Mouse (Mus musculus): ENCODE data around the gene Mrps14.
A peak's percentile ranks its signal among the peaks of the same experiment; 100 is the strongest.

The Mrps14 gene

DNA sequence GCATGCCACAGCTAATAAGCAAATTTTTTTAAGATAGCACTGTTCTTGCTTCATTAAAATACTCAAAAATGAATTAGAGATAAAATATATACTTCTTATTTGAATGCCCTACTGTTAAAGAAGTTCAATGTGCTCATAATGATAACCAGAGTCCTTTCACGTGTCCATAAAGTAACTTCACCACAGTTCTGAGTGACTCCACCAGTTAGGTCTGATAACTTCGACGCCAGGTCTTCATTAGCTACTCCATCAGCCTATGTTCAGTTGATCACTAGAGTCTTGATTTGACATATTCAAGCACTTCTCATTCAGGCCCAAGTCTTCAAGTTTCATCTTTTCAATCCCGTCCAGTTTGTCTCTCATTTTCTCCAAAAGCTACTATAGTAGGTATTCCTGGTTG, 32.2 kb downstream of the Mrps14 start:
- DNase-seq (ENCODE audit: extremely low read depth, low read depth): no peak

DNA sequence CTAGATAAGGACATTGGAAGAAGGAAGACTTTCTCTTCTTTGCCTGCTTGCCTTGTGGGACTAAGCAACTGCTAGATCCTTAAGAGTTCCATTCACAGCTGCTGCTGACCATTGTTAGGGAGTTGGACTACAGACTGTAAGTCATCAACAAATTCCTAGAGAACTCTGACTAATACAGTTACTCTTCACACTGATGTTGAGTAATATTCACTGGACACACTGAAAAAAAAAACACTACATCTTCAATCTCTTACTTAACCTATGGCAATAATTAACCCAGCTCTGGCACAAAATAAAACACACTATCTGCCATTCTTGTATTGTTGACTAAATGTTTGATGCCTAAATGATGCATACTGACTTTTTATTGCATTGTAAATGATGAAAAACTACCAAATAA, 32.8 kb downstream of the Mrps14 start:
- DNase-seq (ENCODE audit: extremely low read depth, low read depth): no peak

DNA sequence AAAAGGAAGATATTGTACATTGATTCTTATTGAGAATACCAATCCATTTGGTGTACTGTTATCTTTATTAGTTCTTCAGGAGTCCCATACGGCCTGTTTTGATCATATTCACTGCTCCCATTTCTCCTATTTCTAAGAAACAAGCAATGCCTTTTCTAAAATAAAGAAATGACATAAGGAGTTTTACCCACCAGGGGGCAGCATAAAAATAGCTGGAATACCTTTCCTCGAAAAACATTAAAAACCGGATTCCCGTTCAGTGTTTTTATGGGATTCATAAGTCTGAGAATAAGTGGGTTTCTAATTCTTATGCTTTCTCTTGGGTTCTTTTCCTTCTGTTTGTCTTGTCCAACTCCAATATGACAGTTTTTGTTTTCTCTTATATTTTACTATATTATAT, 36.0 kb downstream of the Mrps14 start:
- DNase-seq (ENCODE audit: extremely low read depth, low read depth): no peak

DNA sequence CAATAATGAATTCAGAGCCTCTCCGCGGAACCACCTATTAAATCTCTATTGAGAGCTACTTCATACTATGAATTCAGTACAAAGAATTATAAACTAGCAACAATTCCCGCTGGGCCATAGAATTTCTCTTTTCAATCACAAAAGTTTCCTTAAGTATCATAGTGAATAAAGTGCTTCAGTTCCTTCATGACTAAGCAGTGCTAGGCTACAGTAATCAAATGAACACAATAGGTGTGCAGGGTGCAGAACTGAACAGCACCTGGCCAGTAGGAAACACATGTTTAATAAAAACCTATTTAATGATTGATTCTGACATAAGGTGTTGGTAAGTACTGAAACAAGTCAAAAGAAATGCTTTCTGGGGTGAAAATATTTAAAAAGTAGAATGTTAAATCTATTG, 37.1 kb downstream of the Mrps14 start:
- DNase-seq (ENCODE audit: extremely low read depth, low read depth): no peak

DNA sequence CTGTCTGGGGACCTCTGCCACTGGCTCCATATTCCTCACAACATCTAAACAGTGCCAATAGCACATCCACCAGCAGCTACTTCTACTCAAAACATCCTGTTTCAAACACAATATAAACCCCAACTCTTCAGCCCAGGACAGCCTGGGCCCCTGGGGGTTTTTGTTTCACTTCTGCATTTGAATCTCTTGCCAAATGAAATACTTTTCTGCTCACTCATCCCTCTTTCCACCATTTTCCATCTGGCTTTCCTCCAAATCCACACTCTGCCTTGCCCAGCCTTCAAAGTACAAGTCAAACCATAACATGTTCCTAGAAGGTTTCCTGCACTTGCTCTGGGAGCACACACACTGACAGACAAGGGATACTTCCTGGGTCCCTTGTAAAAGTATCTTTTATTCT, 38.9 kb downstream of the Mrps14 start:
- no peak for DNase-seq (ENCODE audit: extremely low read depth, low read depth)

DNA sequence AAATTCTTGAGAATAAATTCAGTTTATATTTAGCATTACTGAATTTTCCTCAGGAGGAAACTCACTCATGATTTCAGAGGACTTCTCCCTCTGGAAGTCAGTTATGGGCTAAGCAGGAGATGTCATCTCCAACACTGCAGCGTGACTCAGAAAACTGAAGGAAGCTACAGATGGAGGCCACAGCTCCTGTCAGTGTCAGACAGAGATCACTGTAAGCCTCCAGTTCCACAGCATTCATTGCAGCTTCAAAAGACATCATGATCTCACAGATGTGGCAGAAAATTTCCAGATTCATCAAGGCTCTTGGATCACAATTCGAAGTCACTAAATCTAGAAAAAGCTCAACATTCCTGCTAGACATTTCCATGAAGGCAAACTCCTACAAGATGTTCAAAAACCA, 43.0 kb downstream of the Mrps14 start:
- DNase-seq (ENCODE audit: extremely low read depth, low read depth): no peak

DNA sequence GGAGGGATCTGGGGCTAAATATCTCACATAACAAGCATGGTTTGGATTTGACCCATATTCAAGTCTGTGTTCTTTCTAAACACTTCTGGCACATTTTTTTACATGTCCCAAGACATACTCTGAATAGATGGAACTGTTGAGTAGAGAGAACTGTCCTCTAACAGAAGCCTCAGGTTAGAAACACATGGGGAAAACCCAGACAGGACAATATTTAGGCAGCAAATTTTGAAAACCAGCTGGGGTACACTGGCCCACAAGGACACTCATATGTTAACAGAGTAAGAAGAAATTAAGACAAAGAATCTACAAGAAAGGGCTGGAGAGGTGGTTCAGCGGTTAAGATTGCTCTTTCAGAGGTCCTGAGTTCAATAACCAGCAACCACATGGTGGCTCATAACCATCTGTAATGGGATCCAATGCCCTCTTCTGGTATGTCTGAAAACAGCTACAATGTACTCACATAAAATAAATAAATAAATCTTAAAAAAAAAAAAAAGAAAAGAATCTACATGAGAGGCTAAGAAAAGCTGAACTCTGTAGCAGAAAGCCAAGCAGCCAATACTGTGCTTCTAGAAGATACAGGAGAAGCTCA, 43.9 kb downstream of the Mrps14 start:
- no peak for DNase-seq (ENCODE audit: extremely low read depth, low read depth)

DNA sequence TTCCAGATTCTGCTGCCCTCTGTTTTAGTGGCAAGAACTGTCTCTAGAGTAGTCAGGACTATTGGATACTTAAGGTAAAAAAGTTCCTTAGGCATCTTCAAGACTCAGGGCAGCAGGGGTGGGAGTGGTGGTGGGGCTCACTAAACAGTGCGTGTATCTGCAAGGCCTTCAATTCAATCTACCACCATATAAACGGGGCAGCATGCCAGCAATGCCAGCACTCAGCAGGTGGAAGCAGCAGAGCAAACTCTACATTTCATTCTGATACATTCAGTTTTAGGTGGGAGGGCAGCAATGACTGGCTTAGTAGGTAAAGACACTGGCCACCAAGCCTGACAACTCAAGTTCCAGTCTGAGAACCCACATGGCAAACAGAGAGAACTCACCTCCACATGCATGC, 45.1 kb downstream of the Mrps14 start:
- no peak for DNase-seq (ENCODE audit: extremely low read depth, low read depth)

DNA sequence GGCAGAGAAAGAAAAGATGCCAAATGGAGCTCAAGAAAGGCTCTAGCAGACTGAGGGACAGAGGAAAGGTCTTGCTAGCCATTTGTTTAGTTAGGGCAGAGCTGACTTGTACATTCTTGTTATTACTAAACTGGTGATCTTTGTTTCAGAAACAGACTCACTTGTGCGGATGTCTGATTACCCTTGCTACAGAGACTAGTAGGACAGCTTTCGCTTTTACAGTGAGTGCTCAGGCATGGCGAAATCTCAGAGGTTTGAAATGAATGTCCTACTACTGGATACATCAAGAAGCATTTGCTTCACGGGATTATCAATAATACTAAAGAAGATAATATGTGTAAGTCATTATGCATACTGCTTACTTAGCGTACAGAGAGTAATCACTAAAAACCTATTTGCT, 49.7 kb downstream of the Mrps14 start:
- no peak for DNase-seq (ENCODE audit: extremely low read depth, low read depth)

DNA sequence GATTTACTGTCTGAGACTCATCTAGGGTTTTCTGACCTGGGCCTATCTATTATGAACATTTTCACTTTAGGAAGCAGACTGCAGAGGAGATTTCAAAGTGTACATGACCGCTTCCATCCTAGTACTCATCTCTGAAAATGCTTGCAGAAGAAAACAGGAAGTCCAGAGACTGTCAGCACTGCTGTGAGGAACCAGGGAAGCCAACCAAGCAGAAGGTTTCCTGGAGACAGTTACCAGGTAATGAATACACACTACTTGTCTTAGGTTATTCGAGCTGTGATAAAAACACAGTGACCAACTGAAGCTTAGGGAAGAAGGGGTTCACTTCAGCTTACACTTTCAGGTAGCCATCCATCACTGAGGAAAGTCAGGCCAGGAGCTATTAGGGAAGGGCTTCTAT, 50.9 kb downstream of the Mrps14 start:
- peak; percentile 59 for DNase-seq (ENCODE audit: extremely low read depth, low read depth)

DNA sequence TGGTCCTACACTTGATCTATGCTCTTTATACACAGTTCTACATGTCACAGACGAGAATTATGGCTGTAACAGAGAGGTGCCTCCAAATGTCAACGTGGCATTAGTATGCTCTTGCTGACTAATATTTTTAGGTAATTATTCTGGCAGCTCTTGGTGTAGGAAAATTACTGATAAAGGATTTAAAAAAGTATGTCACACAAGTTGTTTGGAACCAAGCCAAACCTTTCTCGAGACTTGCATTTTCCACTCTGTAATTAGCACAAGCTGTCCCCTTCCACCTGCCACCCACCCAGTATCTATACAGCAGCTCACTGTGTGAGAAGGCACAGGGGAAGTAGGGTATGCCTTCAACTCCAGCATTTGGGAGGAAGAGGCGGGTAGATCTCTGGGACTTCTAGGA, 51.8 kb downstream of the Mrps14 start:
- DNase-seq (ENCODE audit: extremely low read depth, low read depth): no peak

DNA sequence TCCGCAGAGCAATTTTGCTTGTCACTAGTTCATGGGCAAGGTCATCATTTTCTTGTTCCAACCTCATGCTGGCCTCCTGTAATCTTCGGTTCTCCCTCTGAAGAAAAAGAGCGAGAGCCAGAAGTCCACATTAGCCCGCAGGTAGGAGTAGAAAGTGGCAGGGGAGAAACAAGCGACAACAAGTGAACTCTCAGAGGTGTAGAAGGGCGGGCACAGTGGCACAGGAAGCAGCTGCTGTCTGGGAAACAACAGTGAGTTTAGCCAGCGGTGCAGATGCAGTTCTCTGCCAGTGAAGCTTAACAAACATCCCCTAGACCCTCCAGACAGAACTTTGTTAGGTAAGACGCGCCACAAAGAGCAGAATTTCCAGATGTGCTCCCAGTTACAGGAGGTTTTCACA, 52.5 kb downstream of the Mrps14 start:
- no peak for DNase-seq (ENCODE audit: extremely low read depth, low read depth)

DNA sequence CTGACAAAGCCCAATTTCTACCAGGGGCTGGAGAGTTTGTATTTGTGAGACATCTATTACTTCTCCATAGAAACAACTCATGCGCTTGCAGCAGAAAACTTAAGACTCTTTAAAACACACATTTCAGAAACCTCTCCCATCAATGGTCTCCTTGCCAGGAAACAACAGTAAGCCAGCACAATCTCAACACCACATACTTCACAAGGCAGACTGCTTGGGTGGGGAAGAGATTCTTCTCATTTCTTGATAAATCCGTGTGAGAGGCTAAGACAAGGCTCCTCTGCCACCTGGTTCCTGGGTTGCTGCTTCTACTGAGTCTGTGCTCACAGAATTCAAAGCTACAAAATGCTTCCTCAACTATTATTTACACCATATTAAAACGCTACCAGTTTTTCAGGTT, 54.8 kb downstream of the Mrps14 start:
- no peak for DNase-seq (ENCODE audit: extremely low read depth, low read depth)

DNA sequence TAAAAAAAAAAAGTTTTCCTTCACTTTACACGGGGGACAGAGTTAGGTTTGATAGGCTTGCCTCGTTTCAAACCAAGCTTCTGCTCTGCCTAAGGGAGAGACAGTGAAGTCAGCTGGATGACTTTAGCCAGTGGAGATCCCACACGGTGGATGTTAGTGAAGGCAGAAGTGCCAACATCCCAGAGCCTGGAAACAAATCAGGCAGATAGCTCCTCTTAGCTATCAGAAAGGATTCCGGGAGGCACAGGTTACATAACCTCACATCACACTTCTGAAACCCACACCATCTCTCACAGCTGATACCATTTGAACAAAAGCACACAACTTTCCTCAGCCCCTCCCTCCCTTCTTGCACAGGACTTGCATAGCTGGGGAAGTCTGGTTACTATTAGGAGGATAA, 55.8 kb downstream of the Mrps14 start:
- DNase-seq (ENCODE audit: extremely low read depth, low read depth): no peak

DNA sequence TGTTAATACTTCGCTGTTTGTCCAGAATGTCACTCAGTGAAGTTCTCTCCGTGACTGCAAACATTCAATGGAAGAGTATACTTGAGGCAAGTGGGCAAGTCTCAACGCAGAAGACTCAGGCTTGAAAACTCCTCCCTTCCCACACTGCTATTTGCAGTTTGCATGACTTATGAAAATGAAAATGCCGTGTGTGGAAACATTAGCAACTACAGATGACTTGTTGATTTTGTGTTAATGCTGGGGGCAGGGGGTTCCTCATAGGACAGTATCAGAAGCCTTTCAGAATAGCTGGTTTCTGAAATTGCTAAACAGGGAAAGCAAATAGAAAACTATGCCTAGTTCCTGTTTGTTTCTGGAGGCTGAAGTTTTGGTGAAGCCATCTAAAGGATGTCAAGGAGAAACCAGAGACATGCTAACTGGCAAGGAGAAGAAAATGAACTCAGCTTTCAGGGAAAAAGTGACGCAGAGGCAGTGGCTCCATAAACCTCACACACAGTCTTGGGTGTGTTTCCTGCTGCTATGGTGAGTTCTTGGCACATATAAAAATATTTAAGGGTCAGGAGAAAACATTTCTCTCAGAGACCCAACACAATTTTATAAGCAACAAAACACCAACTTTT, 56.5 kb downstream of the Mrps14 start:
- DNase-seq (ENCODE audit: extremely low read depth, low read depth): no peak

Data from MEL-GATA-1-ER (cell line).